Comparison of ENCODE assay signal across 10 mouse cellular contexts in genomic region chr5:76869553-76869952, GRCm38 (mm10). TPM values are rescaled to one million over a fixed set of nuclear protein-coding genes. Genes with fewer than 3 reads are reported as not detected.
DNase-seq lines count a peak whose midpoint lies in the region; ATAC-seq lines count a peak whose summit lies in the region.
"Had no signal": no experiment of that assay in that cellular context is flagged by ENCODE, and none has a peak within 500 bp of the region (broad histone marks: within the 10 kb centered on the region; RNA-seq: fewer than 3 reads in every experiment).

No protein-coding gene starts in this region.

- peak overlapping the region; percentile 61 for H3K4me2 ChIP-seq in kidney, embryonic 15.5 days
- H3K4me2 ChIP-seq in intestine, embryonic 15.5 days (replicated peaks) = peak overlapping the region; percentile 48
- H3K4me2 ChIP-seq in midbrain, embryonic 15.5 days = 0 out of 2 replicates have a peak overlapping the region, but pooled peaks have one; percentile 28

- H3K4me1 ChIP-seq in kidney, embryonic 15.5 days = peaks cover 3% of the 10 kb centered on the region; the same call in 1 of the 2 replicates
- peaks cover 4% of the 10 kb centered on the region; the same call in 1 of the 2 replicates for H3K4me1 ChIP-seq in embryonic facial prominence, embryonic 10.5 days
- H3K4me1 ChIP-seq in intestine, embryonic 15.5 days (replicated peaks) = no peaks in the 10 kb centered on the region
- no peaks in the 10 kb centered on the region for H3K4me1 ChIP-seq in midbrain, embryonic 15.5 days
- H3K4me1 ChIP-seq: megakaryocyte, embryonic 14.5 days had no signal

- H3K27me3 ChIP-seq in kidney, embryonic 15.5 days = no peaks in the 10 kb centered on the region
- no peaks in the 10 kb centered on the region for H3K27me3 ChIP-seq in embryonic facial prominence, embryonic 10.5 days (replicated peaks; ENCODE audit: low read depth, poor library complexity, severe bottlenecking)
- no peaks in the 10 kb centered on the region for H3K27me3 ChIP-seq in intestine, embryonic 15.5 days (replicated peaks)
- no peaks in the 10 kb centered on the region for H3K27me3 ChIP-seq in midbrain, embryonic 15.5 days (replicated peaks)
- H3K27me3 ChIP-seq: megakaryocyte, embryonic 14.5 days had no signal

- H3K27ac ChIP-seq in kidney, embryonic 15.5 days = no peak overlapping the region
- no peak overlapping the region for H3K27ac ChIP-seq in embryonic facial prominence, embryonic 10.5 days (replicated peaks)
- H3K27ac ChIP-seq in intestine, embryonic 15.5 days = no peak overlapping the region
- H3K27ac ChIP-seq in midbrain, embryonic 15.5 days = no peak overlapping the region

- H3K9ac ChIP-seq in kidney, embryonic 15.5 days = no peak overlapping the region
- H3K9ac ChIP-seq in intestine, embryonic 15.5 days = no peak overlapping the region
- H3K9ac ChIP-seq in midbrain, embryonic 15.5 days = no peak overlapping the region

- ATAC-seq in kidney, embryonic 15.5 days (replicated peaks; ENCODE audit: low FRiP score) = no peak
- no peak for ATAC-seq in intestine, embryonic 15.5 days
- no peak for ATAC-seq in midbrain, embryonic 15.5 days (replicated peaks)

- H3K36me3 ChIP-seq in kidney, embryonic 15.5 days = peaks cover 43% of the 10 kb centered on the region
- H3K36me3 ChIP-seq in embryonic facial prominence, embryonic 10.5 days (replicated peaks) = peaks cover 87% of the 10 kb centered on the region
- H3K36me3 ChIP-seq in intestine, embryonic 15.5 days = peaks cover 3% of the 10 kb centered on the region; the same call in 1 of the 2 replicates
- H3K36me3 ChIP-seq in midbrain, embryonic 15.5 days (replicated peaks) = peaks cover 34% of the 10 kb centered on the region

- peak overlapping the region; percentile 43 for H3K4me3 ChIP-seq in kidney, embryonic 15.5 days (replicated peaks)
- H3K4me3 ChIP-seq in embryonic facial prominence, embryonic 10.5 days = peak overlapping the region; percentile 50
- H3K4me3 ChIP-seq in intestine, embryonic 15.5 days (replicated peaks) = peak overlapping the region; percentile 17
- H3K4me3 ChIP-seq in midbrain, embryonic 15.5 days = no peak overlapping the region; the same call in 1 of the 2 replicates
- H3K4me3 ChIP-seq: megakaryocyte, embryonic 14.5 days had no signal

- 51% methylated on average over 6 of the region's 6 CpGs for WGBS in kidney, embryonic 15.5 days
- WGBS in embryonic facial prominence, embryonic 10.5 days = 43% methylated on average over 6 of the region's 6 CpGs
- WGBS in intestine, embryonic 15.5 days = 70% methylated on average over 6 of the region's 6 CpGs
- 39% methylated on average over 6 of the region's 6 CpGs for WGBS in midbrain, embryonic 15.5 days

- DNase-seq in kidney, postnatal 36 days = no peak
- no peak for DNase-seq in embryonic facial prominence, embryonic 10.5 days (ENCODE audit: low spot score)
- no peak for DNase-seq in ovary, postnatal 10 days (ENCODE audit: low spot score)
- DNase-seq in retina, postnatal 1 day = no peak
- no peak for DNase-seq in kidney, postnatal 25 days
- DNase-seq: cerebellum, adult 8-10 months had no signal

- H3K9me3 ChIP-seq in kidney, embryonic 15.5 days (replicated peaks) = no peaks in the 10 kb centered on the region
- H3K9me3 ChIP-seq in embryonic facial prominence, embryonic 10.5 days = no peaks in the 10 kb centered on the region
- no peaks in the 10 kb centered on the region for H3K9me3 ChIP-seq in intestine, embryonic 15.5 days
- H3K9me3 ChIP-seq in midbrain, embryonic 15.5 days = no peaks in the 10 kb centered on the region
- H3K9me3 ChIP-seq: megakaryocyte, embryonic 14.5 days had no signal

RNA-seq across cellular contexts. Expression of gene Aasdh, which starts 35.8 kb away (rescaled TPM):
- polyA plus RNA-seq in kidney, embryonic 15.5 days (2015; fragmentation: Nextera tagmentation; extraction: Ambion mirVana) = 16.8 and 18.1 TPM in 2 replicates
- polyA plus RNA-seq in embryonic facial prominence, embryonic 10.5 days (2016; fragmentation: Nextera tagmentation; extraction: Ambion mirVana) = 23.2 and 26.2 TPM in 2 replicates
- 14.2 and 18.3 TPM in 2 replicates for polyA plus RNA-seq in intestine, embryonic 15.5 days (2015; fragmentation: Nextera tagmentation; extraction: Ambion mirVana)
- 20.4 and 21.6 TPM in 2 replicates for polyA plus RNA-seq in midbrain, embryonic 15.5 days (2015; fragmentation: Nextera tagmentation; extraction: Ambion mirVana)
